Mouse (Mus musculus) cerebellum, postnatal 10 days (tissue): ENCODE measurements around the gene Ppp1r10.

Experiments used
- DNase-seq, 2 experiments: peaks; one replicate each; pipeline ENCODE4 v3.0.0; 2021; ENCODE audit warnings: mixed read lengths in 2 of 2

The Ppp1r10 gene

DNA sequence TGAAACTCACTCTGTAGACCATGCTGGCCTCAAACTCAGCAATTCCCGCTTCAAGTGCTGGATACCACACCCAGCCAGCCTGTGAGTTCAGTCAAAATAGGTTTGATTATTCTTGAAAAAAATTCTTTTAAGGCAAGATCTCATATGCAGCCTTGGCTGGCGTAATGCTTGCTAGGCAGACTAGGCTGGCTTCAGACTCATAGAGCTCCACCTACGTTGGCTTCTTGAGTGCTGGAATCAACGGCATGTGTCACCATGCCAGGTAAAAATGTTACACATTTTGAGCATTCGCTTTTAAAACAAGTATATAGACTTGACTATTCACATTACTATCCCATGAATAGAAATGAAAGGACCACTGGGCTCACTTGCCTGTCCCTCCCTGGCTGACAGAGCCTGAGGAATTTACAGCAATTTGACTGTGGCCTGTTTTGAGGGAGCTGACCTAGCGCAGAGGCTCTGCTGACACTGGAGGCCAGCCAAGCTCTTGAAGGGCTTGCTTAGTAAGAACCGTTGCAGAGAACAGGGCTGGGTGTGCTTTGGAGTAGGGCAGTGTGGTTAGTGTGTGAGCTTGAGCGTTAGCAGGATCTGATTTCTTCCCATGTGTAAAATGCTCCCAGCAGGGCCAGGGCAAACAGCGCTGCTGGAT, 12.8 kb upstream of the Ppp1r10 start:
- DNase-seq: no peak

DNA sequence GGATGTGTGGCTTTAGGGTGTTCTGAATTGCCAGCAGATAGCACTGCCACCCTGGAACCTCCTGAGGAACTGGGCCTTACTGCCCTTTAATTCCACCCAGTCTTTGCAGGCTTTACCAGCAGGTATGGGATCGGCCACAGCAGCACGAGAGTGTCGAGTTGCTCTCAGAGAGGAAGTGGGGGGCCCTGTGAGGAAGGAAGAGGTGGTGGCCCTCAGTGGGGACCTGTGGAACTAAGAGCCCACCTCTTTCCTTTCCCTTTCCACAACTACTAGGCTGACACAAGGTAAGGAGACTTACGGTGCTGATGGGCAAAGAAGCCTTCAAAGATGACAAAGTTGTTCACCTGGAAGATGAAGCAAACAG, 12.3 kb upstream of the Ppp1r10 start:
- DNase-seq: no peak

DNA sequence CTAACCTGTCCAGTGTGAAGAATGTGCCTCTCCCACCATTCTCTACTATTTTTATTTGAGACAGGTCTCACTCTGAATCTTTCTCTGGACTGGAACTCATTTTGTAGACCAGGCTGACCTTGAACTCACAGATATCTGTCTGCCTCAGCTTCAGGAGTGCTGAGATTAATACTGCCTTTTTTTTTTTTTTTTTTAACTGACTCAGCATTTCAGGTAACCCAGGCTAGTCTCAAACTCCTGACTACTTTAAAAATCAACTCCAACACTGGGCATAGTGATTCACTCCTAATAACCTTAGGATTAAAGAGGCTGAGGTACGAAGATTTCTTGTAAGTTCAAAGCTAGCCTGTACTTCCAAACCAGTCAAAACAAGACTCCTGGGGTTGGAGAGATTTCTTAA, 10.6 kb upstream of the Ppp1r10 start:
- no peak for DNase-seq

DNA sequence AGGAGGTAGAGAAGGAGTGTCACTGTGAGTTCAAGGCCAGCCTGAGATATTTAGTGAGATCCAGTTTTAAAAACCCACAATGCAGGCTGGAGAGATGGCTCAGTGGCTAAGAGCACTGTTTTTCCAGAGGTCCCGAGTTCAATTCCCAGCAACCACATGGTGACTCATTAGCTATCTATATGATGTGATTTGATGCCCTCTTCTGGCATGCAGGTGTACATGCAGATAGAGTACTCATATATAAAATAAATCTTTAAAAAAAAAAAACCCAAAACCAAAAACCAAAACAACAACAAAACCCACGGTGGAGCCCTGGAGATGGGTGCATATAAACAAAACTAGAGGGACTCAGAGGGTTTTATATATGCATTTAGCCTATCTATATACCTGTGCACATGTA, 8.6 kb upstream of the Ppp1r10 start:
- DNase-seq: no peak

DNA sequence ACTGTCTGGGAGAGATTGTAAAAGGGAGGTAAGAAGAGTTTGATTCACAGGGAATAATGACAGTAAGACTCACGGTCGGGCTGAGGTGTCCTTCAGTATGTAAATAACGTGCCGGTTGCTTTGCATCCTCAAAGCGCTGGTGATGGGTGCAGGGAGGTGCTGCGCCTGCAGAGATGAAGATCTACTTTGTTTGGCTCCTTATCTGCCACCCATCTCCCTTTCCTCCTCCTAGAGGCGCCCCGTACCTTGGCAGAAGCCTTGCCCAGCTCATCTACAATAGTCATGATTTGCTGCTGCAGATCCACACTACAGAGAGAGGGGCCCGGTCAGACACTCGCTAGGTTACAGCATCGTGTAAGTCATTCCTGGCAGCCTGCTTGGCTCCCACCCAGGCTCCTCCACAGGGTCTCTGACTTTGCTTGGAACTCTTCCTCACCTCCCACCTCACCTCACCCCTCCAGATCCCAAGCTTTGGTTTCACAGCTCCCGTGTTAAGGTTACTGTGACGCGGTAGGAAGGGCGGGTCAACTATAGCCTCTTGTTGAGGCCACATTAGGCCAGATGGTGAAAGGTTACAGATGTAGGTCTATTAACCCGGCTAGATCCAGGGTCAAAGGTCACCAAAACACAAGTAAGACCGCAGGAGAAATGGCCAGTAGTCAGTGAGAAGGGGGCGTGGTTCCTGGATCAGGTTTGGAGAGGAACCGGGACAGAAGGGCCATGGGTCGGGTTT, 6.9 kb upstream of the Ppp1r10 start:
- peak; percentile 59 to 64 for DNase-seq

DNA sequence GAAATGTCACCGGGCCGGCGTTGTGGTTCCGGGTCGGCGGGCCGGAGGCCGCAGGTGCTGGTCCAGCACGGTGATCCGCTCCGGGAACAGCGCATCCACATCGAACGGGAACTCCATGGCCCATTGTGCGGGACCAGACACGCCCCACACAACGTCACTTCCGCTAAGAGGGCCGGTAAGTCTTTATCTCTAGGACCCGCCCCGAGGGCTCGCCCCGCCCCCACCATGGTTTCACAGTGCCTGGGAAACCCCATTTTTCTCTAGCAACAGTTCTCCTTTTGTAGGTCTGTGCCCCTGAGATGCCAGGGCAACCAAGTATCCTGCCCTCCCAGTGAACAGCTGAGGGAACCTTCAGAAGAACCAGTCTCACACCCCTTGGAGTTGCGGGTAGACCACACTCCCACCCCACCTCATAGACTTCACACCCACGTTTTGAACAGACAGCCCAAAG, 6.3 kb upstream of the Ppp1r10 start, which contains the start of gene Atat1:
Gene Atat1 (minus strand): TSS at position 157 of the 451 bp plus-strand sequence.
- DNase-seq: peak; percentile 98

DNA sequence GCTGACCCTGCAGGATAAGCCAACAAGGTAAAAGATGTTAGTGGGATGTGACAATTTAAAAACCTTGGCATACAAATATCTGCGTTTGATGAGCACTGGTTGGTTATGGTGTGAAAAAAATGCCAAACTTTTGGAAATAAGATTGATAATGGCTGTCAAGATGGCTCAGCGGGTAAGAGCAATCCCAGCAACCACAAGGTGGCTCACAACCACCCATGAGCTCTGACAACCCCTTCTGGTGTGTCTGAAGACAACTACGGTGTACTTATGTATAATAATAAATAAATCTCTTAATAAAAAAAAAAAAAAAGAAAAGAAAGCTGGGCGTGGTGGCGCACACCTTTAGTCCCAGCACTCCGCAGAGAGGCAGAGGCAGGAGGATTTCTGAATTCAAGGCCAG, 1.3 kb upstream of the Ppp1r10 start:
- no peak for DNase-seq

DNA sequence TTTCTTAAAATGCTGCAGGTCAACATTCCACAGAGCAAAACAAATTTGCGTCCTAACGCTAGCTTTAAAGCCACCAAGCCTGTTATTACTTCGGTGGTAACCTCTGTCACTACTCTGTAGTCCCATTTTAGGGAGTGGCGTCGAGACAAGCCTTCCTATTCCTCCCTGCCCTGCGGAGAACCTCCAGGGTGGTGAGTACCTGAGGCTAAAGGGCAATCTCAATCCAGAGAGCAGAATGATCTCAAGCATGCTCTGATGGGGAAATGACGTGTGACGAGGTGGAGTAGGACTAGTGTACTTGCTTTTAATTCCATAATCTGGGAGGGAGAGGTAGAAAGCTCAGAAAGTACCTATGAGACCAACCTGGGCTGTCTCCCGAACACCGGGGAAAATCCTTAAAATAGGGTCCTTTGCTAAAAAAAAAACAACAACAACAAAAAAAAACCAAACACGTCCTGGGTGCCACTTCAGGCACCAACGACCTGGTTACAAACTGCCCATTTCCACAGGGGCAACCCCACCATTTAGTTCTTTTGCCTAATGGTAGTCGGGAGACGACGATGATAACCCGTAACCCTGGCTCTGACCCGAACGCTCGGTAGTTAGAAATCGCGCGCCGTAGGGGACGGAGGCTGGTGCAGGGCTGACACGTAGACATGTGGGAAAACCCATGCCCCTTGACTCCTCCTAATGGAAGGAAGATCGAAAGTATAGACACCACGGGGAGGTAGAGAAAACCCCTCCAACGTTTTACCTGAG, 517 bp upstream of the Ppp1r10 start:
- DNase-seq: peak in 1 of 2 experiments; percentile 40

DNA sequence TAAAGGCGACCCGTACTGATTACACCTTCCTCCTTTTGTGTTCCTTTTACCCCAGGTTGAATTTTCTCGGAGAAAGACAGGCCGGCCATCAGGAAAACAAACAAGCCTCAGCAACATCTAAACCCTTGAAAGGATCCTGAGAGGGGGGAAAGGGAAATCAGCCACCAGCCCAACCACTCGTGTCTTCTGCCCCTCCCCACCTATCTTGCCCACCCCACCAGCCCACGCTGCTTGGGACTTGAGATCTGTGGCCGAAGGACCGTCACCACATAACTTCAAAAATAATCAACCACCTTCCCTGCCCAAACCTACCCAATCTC, 869 bp downstream of the Ppp1r10 start:
- DNase-seq: peak; percentile 62 to 71

DNA sequence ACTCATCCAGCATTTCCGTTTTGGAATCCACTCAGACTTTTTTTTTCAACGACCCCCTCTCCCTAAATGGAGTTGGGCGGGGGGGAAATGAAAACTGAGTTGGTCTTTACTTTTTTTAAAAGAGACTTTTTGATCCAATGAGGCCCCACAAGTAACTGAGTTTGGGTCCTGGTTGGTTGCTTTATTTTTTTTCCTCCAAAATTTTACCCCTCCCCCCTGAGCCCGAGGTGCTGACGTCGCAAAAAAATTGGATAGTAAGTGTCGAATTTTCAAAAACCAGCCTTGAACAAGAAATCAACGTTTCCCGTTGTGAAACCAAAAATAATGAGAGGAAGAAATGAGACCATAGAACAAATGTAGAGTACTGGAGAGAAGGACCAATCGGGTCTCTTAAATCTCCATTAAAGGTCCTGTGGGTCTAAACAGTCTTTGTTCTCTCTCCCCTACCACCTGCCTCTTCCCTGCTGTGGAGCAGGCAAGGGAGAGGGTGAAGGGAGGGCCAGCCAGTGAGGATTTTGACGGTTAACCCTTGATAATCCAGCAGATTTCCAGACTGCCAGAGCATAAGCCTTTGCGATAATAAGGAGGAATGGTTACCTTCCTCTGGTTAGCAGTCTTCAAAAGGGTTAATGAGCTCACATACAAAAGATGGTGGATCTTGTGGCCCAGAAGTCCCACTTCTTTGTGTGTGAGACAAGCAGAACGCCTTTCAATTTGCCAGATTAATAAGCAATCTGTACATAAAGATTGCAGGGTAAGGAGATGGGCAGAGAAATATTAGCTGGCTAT, 1.4 kb downstream of the Ppp1r10 start:
- DNase-seq: peak; percentile 87 to 88

DNA sequence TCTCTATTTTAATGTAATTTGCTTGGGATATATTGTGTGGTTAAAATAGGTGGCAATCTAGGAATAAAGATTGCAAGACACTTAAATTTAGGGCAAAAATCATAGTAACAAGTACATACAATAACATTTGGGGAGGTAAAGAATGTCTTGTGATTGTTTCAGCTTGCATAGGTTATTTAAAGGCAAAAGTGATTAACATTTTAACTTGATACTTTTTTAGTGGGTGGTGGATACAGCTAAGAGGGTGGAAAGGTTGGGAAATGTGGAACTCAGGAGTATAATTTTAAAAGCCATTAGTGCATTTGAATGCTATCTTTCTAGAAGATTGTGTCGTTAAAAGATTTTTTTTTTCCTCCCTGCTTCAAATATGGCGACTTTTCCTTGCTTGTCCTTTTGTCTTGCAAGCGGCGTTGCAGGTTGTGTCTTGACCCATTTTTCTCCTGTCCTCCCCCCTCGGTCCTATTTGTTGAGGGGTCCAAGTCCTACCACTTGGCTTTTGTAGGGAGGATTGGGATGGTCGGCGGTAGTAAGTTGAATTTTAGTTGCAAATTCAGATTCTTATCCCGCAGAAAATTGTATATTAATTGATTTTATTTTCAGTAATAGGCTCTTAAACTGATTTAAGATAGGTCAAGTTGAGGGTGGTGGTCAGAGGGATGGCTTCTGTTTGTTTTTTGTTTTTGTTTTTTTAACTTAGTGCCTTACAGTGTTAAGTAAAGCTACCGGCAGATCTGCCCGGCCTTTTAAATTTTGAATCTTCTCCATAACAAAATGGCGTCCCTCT, 2.2 kb downstream of the Ppp1r10 start:
- DNase-seq: peak; percentile 72 to 82

DNA sequence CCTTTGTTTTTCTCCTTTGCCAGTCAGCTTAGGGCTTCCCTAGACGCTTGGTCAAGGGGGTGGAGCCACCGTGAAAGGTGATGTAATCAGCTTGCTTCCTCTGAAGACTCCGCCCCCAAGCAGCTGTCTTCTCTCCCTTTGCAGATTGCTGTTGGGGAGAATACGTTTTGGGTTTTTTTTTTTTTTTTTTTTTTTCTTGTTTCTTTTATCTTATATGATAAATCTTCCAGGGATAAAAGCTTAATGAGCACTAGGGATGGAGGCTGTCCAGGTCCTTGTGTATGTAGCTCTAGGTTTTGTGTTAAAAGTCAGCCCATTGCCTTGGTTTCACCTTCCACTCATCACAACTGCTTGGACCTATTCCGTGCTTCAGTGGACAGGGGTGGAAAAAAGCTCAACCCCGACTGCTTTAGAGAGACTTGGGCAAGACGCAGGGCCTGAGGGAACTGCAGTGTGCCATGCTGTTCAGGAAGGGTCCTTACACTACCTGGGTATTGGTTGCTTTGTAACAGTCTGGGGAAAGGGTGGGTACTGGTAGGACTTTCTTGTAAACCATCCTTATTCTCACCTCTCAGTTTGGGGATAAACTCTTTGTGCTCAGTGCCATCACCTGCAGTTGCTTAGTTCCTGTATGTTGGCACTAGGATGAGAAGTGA, 3.0 kb downstream of the Ppp1r10 start:
- DNase-seq: peak; percentile 98 to 99

DNA sequence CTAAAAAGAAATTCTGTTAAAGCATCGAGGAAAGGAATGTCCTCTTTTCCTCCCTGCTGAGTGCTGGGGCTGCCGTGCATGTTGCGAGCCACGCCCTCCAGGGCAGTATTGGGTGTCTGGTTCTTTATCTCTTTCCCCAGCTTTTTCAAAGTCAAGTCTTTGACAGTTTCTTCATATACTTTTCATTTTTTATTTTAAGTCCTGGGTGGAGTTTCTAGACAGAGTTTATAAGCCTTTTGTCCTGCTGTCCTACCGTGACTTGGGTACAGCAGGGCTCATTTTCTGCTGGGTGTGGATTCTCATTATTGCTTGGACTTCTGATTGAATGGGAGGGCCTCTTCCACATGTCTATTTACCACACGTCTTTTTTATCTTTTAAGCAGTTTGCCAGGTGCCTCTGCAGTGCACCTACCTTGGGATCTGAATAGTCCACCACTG, 3.6 kb downstream of the Ppp1r10 start:
- DNase-seq: peak; percentile 52 to 63

DNA sequence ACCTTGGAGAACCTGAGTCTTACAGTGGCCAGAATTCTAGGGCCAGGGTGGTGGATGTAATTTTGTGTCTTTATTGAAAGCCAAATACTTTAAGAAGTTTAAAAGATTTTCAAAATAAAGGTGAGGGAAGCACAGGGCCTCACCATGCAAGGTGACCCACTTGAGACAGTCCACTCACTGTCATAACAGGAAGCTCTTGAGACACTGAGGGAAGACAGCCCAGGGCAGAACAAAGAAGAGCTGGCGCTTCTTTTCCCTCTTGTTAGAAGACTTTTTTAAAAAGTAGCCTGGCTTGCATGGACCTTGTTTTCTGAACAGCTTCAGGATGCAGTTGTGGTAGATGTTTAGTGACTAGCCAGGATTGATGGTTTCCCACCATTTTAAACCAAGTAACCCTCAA, 4.2 kb downstream of the Ppp1r10 start:
- DNase-seq: peak in 1 of 2 experiments; percentile 29

DNA sequence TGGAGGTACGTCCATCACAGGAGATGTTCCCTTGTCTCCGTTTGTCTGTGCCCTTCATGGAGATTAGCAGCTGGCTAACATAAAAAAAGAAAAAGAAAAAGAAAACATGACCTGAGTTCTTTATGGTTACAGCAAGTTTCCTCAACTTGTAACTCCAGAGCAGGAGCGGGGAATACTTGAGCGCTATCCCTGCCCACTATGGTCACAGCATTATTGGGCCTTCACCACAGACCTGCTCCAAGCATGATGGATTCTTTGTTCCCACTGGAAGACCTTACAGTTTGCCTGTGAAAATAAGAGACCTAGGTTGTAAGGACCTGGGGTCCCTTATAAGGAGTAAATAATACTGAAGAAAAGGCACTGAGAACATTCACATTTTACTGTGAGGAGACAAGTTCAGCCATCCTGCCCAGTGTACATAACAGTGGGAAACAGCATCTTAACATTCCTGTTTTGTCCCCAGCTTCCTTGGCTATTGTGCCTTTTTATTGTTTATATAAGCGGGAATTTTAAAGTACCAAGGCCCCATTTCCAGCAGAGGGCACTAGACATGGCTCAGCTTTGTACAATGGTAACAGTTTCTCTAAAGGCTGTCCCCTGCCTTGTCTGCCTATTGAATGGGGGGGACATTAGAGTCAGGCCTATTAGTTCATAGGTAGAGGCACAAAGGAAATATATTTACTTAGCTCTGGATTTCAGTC, 4.8 kb downstream of the Ppp1r10 start:
- DNase-seq: peak; percentile 67 to 70

DNA sequence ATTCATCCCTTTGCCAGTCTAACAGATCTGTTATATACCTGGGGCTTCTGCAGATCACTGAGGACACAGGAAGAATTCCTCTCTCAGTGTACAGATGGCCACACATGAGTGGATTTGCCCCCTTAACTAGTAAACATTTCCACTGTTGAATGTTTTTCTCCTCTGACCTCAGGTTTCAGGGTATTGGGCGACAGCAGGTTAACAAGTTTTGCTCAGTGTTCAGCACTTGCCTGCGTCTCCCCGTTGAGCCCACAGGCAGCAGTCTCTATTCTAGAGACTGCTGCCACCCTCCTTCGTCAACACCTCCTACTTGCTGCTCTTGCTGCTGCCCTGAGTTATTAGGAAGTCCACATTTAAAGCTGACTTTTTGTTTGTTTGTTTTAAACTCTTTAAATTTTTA, 5.5 kb downstream of the Ppp1r10 start:
- no peak for DNase-seq

DNA sequence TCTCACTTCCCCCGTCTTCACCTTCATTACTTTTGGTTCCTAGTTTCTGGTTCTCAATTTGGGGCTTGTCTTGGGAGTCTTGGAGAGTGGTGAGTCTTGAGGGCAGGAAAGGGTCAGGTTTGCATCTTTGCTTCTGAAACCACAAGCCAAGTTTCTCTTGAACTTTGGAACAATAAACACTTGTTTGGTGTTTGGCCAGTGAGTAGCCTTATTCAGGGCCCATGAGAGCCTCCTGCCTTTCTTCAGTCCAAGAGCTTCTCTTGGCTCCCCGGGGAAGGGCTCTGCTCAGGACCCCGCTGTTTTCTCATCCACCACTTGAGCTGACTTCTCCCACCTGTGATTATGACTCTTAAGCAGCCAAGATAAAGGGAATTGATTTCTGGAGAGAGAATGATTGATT, 6.3 kb downstream of the Ppp1r10 start:
- no peak for DNase-seq

DNA sequence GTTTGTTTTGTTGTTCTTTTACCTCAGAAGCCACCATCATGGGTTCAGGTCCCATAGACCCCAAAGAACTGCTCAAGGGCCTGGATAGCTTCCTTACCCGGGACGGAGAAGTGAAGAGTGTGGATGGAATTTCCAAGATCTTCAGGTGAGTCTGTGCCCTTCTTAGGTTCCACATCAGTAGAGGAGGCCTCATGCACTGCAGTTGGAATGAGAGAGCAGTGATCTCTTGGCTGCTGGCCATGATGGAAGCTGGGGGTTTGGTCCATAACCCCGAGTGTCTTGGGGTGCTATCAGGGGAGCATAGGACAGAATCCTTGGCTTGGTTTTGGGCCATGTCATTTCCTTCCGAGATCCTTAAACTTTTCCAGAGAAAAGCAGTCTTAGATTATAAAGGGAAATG, 7.0 kb downstream of the Ppp1r10 start:
- peak in 1 of 2 experiments; percentile 35 for DNase-seq

DNA sequence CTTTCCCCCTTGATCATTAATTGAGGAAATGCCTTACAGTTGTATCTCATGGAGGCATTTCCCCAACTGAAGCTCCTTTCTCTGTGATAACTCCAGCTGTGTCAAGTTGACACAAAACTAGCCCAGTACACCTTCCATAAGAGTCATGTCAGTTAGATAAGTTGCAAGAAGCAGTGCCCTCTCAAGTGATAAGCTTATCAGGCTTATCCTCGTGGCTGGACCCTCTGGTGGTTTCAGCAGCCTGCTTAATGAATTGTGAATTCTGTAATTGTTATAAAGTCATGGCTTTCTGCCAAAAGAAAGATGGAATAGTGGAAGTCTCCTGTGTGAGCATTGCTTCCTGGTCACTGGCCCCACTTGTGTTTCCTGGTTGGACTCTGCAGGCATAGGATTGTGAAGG, 11.2 kb downstream of the Ppp1r10 start:
- no peak for DNase-seq

DNA sequence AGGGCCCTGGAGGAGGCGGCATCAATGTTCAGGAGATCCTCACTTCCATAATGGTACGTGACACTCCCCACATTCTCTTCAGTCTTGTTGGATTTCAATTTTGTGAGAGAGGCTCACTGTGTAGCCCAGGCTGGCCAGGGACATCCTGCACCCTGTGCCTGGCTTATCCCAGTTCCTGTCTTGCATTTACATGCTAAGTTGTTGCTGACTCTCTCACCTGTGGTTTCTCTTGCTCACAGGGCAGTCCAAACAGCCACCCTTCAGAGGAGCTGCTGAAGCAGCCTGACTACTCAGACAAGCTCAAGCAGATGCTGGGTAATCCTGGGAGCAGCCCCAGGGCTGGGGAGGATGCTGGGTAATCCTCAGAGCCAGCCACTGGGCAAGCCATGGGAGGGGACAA, 13.3 kb downstream of the Ppp1r10 start:
- DNase-seq: no peak

DNA sequence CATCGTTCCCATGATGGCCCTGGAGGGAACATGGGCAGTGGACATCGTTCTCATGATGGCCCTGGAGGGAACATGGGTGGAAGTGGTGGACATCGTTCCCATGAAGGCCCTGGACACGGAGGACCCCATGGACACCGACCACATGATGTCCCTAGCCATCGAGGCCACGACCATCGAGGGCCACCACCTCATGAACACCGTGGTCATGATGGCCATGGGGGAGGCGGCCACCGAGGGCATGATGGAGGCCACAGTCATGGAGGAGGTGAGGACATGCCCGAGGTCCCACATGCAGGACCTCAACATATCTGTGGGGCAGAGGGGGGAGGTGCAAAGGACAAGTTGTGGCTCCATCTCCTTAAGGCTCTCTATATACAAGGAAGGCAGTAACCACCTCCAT, 14.4 kb downstream of the Ppp1r10 start:
- peak in 1 of 2 experiments; percentile 8 for DNase-seq
